Mouse (Mus musculus): Measurements from ENCODE around the gene Rnf220. TPM values are rescaled to one million over a fixed set of nuclear protein-coding genes. Genes with fewer than 3 reads are reported as not detected.
A peak's percentile ranks its signal among the peaks of the same experiment; 100 is the strongest.

The Rnf220 gene
- polyA plus RNA-seq, 1 experiment from 2014 or later = 122 TPM

DNA sequence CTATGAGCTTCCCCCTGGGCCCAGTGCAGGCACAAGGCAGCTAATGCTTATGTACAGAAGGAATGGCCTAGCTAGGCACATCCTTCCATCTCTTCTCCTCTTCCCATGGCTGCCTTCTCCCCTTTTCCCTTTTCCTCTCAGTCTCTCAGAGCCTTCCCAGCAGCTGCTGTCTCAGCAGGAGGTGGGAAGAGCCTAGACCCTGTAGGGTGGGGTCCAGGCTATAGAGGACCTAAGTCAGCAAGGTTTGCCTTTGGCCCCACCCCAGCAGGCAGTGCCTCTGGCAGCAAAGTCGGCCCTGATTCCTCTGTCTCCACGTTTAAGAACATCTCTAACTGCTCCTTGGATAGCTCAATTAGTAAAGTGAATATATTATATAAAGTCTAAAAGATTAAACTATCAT is 147.5 kb downstream of the Rnf220 start:
- Histone ChIP-seq H3K9me3 (no peaks in the 10 kb centered on the region), H3K27me3 (peaks cover 5% of the 10 kb centered on the region; the same call in 1 of the 2 replicates), H3K4me3 (no peak overlapping the region), H3K9ac (no peak overlapping the region), H3K4me1 (replicated peaks) (peaks cover 15% of the 10 kb centered on the region), H3K36me3 (no peaks in the 10 kb centered on the region), H3K27ac (replicated peaks) (no peak overlapping the region), H3K4me2 (no peak overlapping the region)
- ATAC-seq (ENCODE audit: low FRiP score, low read depth) = no peak
- WGBS = 15% methylated on average over 2 of the region's 2 CpGs

- Histone ChIP-seq H3K27me3 (peaks cover 14% of the 10 kb centered on the region; the same call in 1 of the 2 replicates), H3K27ac (replicated peaks) (no peak overlapping the region)
Measured at GRCm38 (mm10) chr4:117346025-117346424, 150.8 kb downstream of the Rnf220 start.

DNA sequence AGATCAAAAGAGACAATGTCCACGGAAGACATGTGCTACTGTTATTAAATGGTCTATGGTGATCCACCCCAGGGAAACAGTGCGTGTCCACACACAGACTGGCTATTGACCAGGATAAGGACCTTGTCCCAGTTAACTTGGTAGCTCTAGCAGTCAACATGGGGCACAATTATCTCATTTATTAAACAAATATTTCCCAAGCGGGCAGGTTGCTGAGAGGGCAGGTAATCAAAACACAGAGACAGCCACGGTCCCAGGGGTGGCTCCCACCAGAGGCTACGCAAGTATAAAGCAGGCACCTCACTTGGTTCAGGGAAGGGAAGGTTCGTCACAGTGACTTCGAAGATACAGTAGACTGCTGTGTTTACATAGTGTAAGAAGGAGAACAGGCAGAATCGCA is 153.5 kb downstream of the Rnf220 start:
- Histone ChIP-seq H3K4me2 (no peak overlapping the region), H3K27me3 (0 out of 2 replicates have a peak, but pooled peaks cover 12% of the 10 kb centered on the region), H3K4me3 (no peak overlapping the region), H3K36me3 (no peaks in the 10 kb centered on the region), H3K9me3 (no peaks in the 10 kb centered on the region), H3K9ac (no peak overlapping the region), H3K4me1 (replicated peaks) (no peaks in the 10 kb centered on the region; the same call in 1 of the 2 replicates), H3K27ac (replicated peaks) (no peak overlapping the region)
- 77% methylated on average over 8 of the region's 8 CpGs for WGBS
- ATAC-seq (ENCODE audit: low FRiP score, low read depth) = no peak

More at GRCm38 (mm10) chr4:117346025-117346424, 150.8 kb downstream of the Rnf220 start:
- Histone ChIP-seq H3K9ac (no peak overlapping the region), H3K4me3 (no peak overlapping the region), H3K4me2 (no peak overlapping the region), H3K9me3 (no peaks in the 10 kb centered on the region), H3K4me1 (replicated peaks) (peaks cover 15% of the 10 kb centered on the region), H3K36me3 (no peaks in the 10 kb centered on the region)
- WGBS = 58% methylated on average over 6 of the region's 6 CpGs
- ATAC-seq (ENCODE audit: low FRiP score, low read depth) = no peak

GRCm38 (mm10) chr4:117342751-117343150 is 154.1 kb downstream of the Rnf220 start:
- no peaks in the 10 kb centered on the region; the same call in 1 of the 2 replicates for H3K4me1 ChIP-seq (replicated peaks)
- ATAC-seq (ENCODE audit: low FRiP score, low read depth) = no peak
- 40% methylated on average over 12 of the region's 12 CpGs for WGBS
- no peaks in the 10 kb centered on the region for H3K36me3 ChIP-seq
- H3K27me3 ChIP-seq = 0 out of 2 replicates have a peak, but pooled peaks cover 12% of the 10 kb centered on the region
- 0 out of 2 replicates have a peak overlapping the region, but pooled peaks have one; percentile 26 for H3K27ac ChIP-seq (replicated peaks)
- H3K4me2 ChIP-seq = no peak overlapping the region
- no peak overlapping the region for H3K4me3 ChIP-seq
- H3K9me3 ChIP-seq = no peaks in the 10 kb centered on the region
- no peak overlapping the region for H3K9ac ChIP-seq

- H3K9me3 ChIP-seq = no peaks in the 10 kb centered on the region
- H3K27me3 ChIP-seq = 0 out of 2 replicates have a peak, but pooled peaks cover 12% of the 10 kb centered on the region
- no peak overlapping the region for H3K27ac ChIP-seq (replicated peaks)
- no peak overlapping the region for H3K9ac ChIP-seq
- no peaks in the 10 kb centered on the region; the same call in 1 of the 2 replicates for H3K4me1 ChIP-seq (replicated peaks)
- 95% methylated on average over 5 of the region's 5 CpGs for WGBS
- H3K4me2 ChIP-seq = no peak overlapping the region
- H3K4me3 ChIP-seq = no peak overlapping the region
- H3K36me3 ChIP-seq = no peaks in the 10 kb centered on the region
- ATAC-seq (ENCODE audit: low FRiP score, low read depth) = no peak
Measured at GRCm38 (mm10) chr4:117341282-117341681, 155.6 kb downstream of the Rnf220 start.

GRCm38 (mm10) chr4:117339796-117340195 is 157.1 kb downstream of the Rnf220 start:
- no peaks in the 10 kb centered on the region for H3K36me3 ChIP-seq
- H3K4me2 ChIP-seq = no peak overlapping the region
- H3K4me3 ChIP-seq = no peak overlapping the region
- H3K27ac ChIP-seq (replicated peaks) = no peak overlapping the region
- H3K4me1 ChIP-seq (replicated peaks) = no peaks in the 10 kb centered on the region; the same call in 1 of the 2 replicates
- no peak overlapping the region for H3K9ac ChIP-seq
- ATAC-seq (ENCODE audit: low FRiP score, low read depth) = no peak
- H3K9me3 ChIP-seq = no peaks in the 10 kb centered on the region
- 0 out of 2 replicates have a peak, but pooled peaks cover 16% of the 10 kb centered on the region for H3K27me3 ChIP-seq

GRCm38 (mm10) chr4:117330836-117331475 is 165.9 kb downstream of the Rnf220 start:
- Histone ChIP-seq H3K4me1 (replicated peaks) (peaks cover 7% of the 10 kb centered on the region; the same call in 1 of the 2 replicates), H3K4me3 (no peak overlapping the region), H3K27ac (replicated peaks) (no peak overlapping the region), H3K9me3 (no peaks in the 10 kb centered on the region), H3K9ac (no peak overlapping the region), H3K27me3 (peaks cover 36% of the 10 kb centered on the region), H3K36me3 (no peaks in the 10 kb centered on the region), H3K4me2 (no peak overlapping the region)
- ATAC-seq (ENCODE audit: low FRiP score, low read depth) = no peak
- WGBS = 32% methylated on average over 11 of the region's 11 CpGs

GRCm38 (mm10) chr4:117330132-117330531 is 166.7 kb downstream of the Rnf220 start:
- no peaks in the 10 kb centered on the region for H3K36me3 ChIP-seq
- H3K27ac ChIP-seq (replicated peaks) = no peak overlapping the region
- H3K27me3 ChIP-seq = peaks cover 35% of the 10 kb centered on the region
- ATAC-seq (ENCODE audit: low FRiP score, low read depth) = peak; percentile 48; the same call in 1 of the 2 replicates
- no peaks in the 10 kb centered on the region for H3K9me3 ChIP-seq
- no peak overlapping the region for H3K4me3 ChIP-seq
- no peak overlapping the region for H3K9ac ChIP-seq
- whole genome bisulfite sequencing = 74% methylated on average over 3 of the region's 3 CpGs
- H3K4me1 ChIP-seq (replicated peaks) = peaks cover 7% of the 10 kb centered on the region; the same call in 1 of the 2 replicates
- no peak overlapping the region for H3K4me2 ChIP-seq

DNA sequence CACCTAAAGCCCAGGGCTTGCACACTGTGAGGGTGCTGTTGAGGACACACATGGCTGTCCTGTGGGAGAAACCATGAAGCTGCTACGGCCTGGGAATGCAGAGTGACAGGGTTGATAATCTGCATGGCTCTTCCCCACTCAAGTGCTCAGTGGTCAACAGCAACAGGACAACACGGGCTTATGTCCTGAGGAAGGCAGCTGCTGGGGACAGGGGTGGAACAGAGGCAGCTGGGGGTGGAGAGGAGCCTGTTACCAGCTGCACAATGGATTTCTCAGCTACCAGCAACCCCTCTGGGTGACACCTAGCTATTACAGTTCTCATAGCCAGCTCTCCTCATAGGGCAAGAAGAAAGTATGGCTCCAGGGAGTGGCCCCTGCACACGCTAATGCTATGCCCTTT is 169.9 kb downstream of the Rnf220 start:
- no peak overlapping the region for H3K4me3 ChIP-seq
- no peak overlapping the region for H3K9ac ChIP-seq
- no peaks in the 10 kb centered on the region for H3K9me3 ChIP-seq
- no peak for ATAC-seq (ENCODE audit: low FRiP score, low read depth)
- peaks cover 22% of the 10 kb centered on the region for H3K4me1 ChIP-seq (replicated peaks)
- whole genome bisulfite sequencing = 81% methylated on average over 3 of the region's 3 CpGs
- no peak overlapping the region for H3K27ac ChIP-seq (replicated peaks)
- H3K36me3 ChIP-seq = no peaks in the 10 kb centered on the region
- H3K27me3 ChIP-seq = peaks cover 36% of the 10 kb centered on the region
- H3K4me2 ChIP-seq = no peak overlapping the region

GRCm38 (mm10) chr4:117325076-117325475 is 171.8 kb downstream of the Rnf220 start:
- Histone ChIP-seq H3K4me1 (replicated peaks) (peaks cover 16% of the 10 kb centered on the region), H3K27me3 (peaks cover 37% of the 10 kb centered on the region)

GRCm38 (mm10) chr4:117323515-117324344 is 173.1 kb downstream of the Rnf220 start:
- no peak overlapping the region for H3K27ac ChIP-seq (replicated peaks)
- H3K36me3 ChIP-seq = no peaks in the 10 kb centered on the region
- peaks cover 16% of the 10 kb centered on the region for H3K4me1 ChIP-seq (replicated peaks)
- no peaks in the 10 kb centered on the region for H3K9me3 ChIP-seq
- 26% methylated on average over 14 of the region's 14 CpGs for WGBS
- peaks cover 35% of the 10 kb centered on the region for H3K27me3 ChIP-seq
- no peak overlapping the region for H3K4me2 ChIP-seq
- H3K9ac ChIP-seq = no peak overlapping the region
- ATAC-seq (ENCODE audit: low FRiP score, low read depth) = peak; percentile 63
- no peak overlapping the region for H3K4me3 ChIP-seq

More at GRCm38 (mm10) chr4:117325076-117325475, 171.8 kb downstream of the Rnf220 start:
- WGBS = 74% methylated on average over 2 of the region's 2 CpGs
- no peak overlapping the region for H3K27ac ChIP-seq (replicated peaks)
- no peak overlapping the region for H3K9ac ChIP-seq
- no peak for ATAC-seq (ENCODE audit: low FRiP score, low read depth)
- no peaks in the 10 kb centered on the region for H3K9me3 ChIP-seq
- no peak overlapping the region for H3K4me3 ChIP-seq
- H3K4me2 ChIP-seq = no peak overlapping the region
- H3K36me3 ChIP-seq = no peaks in the 10 kb centered on the region

DNA sequence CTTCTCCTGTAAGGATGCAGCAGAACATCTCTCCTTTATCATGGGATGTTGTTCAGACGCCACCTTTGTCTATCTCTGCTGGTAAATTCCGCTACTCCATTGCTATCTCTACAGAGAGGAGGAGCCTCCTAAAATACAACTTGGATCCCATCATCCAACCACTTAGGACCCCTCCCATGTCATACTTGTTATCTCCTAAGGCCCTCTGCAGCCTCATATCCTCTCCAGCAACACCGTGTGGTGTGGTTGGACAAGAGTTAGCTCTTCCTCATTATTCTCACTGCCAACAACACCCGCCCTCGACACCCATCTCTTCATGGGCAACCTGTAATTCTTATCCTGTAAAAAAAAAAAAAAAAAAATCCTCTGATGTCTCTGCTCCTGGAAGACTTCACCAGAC is 175.8 kb downstream of the Rnf220 start:
- Histone ChIP-seq H3K27ac (replicated peaks) (no peak overlapping the region), H3K9me3 (no peaks in the 10 kb centered on the region), H3K27me3 (peaks cover 23% of the 10 kb centered on the region; the same call in 1 of the 2 replicates), H3K4me3 (no peak overlapping the region), H3K36me3 (no peaks in the 10 kb centered on the region), H3K4me2 (no peak overlapping the region), H3K4me1 (replicated peaks) (peaks cover 34% of the 10 kb centered on the region), H3K9ac (no peak overlapping the region)
- ATAC-seq (ENCODE audit: low FRiP score, low read depth) = no peak
- 90% methylated on average over 5 of the region's 5 CpGs for WGBS

All from hindbrain, embryonic 15.5 days (tissue).